Mouse (Mus musculus) lung, embryonic 16.5 days (tissue): ENCODE measurements around the gene Dnajc4. TPM values are rescaled to one million over a fixed set of nuclear protein-coding genes. Genes with fewer than 3 reads are reported as not detected.

Source experiments
- ATAC-seq: fragments of 200-750 bp; cut with Nextera tagmentation; 2 replicates; pipeline ENCODE4 v1.8.0; 2017; ENCODE audit warnings: low read depth, mild to moderate bottlenecking, moderate library complexity
- H3K27ac ChIP-seq: fragments of 300-500 bp; sonication (generic); 2 replicates; pipeline ENCODE4 v1.5.1; 2014; ENCODE audit warnings: mild to moderate bottlenecking, control low read depth, low read length
- H3K27me3 ChIP-seq: fragments of 300-500 bp; sonication (generic); 2 replicates; pipeline ENCODE4 v1.6.1; 2014; ENCODE audit warnings: low read depth, low read length, mixed read lengths; ENCODE audit not compliant: control insufficient read depth, insufficient read depth
- H3K36me3 ChIP-seq: fragments of 300-500 bp; sonication (generic); 2 replicates; pipeline ENCODE4 v1.6.1; 2014; ENCODE audit warnings: low read length; ENCODE audit not compliant: control insufficient read depth, insufficient read depth
- H3K4me1 ChIP-seq: fragments of 300-500 bp; sonication (generic); replicated peaks from 2 replicates; pipeline ENCODE4 v1.6.1; 2014; ENCODE audit warnings: low read length, mixed read lengths; ENCODE audit not compliant: control insufficient read depth, insufficient read depth
- H3K4me2 ChIP-seq: fragments of 300-500 bp; sonication (generic); 2 replicates; pipeline ENCODE4 v1.6.1; 2014; ENCODE audit warnings: low read depth, low read length, control low read depth
- H3K4me3 ChIP-seq: fragments of 300-500 bp; sonication (generic); 2 replicates; pipeline ENCODE4 v1.5.1; 2014; ENCODE audit warnings: mild to moderate bottlenecking, low read length, control low read depth
- H3K9ac ChIP-seq: fragments of 300-500 bp; sonication (generic); 2 replicates; pipeline ENCODE4 v1.6.1; 2014; ENCODE audit warnings: low read length, control low read depth
- H3K9me3 ChIP-seq: fragments of 300-500 bp; sonication (generic); 2 replicates; pipeline ENCODE4 v1.6.1; 2016; ENCODE audit warnings: low read length; ENCODE audit not compliant: control insufficient read depth
- WGBS: fragments of 180-500 bp; shearing (Covaris S2); extraction: QIAGEN DNeasy Blood & Tissue Kit; methylation state at CpG from one replicate; pipeline ENCODE4 v1.1.7; 2014; 5-methylcytosine and 5-hydroxymethylcytosine counted together
- polyA plus RNA-seq: library from polyadenylated mRNA; unstranded; fragments of >200 nt; fragmentation: Nextera tagmentation; extraction: Ambion mirVana; gene quantifications from 2 replicates; pipeline ENCODE4 v1.2.1, GENCODE M21; 2015

Dnajc4 gene
- polyA plus RNA-seq, 1 experiment from 2014 or later = 26.4 TPM

- Histone ChIP-seq H3K36me3 (no peaks in the 10 kb centered on the region), H3K27me3 (no peaks in the 10 kb centered on the region), H3K27ac (no peak overlapping the region), H3K4me2 (no peak overlapping the region), H3K9ac (no peak overlapping the region), H3K4me1 (peaks cover 34% of the 10 kb centered on the region), H3K4me3 (no peak overlapping the region), H3K9me3 (no peaks in the 10 kb centered on the region)
- 33% methylated on average over 6 of the region's 6 CpGs for WGBS
- no peak for ATAC-seq
These were observed 20.7 kb downstream of the Dnajc4 start for GRCm38 (mm10) chr19:6971644-6972043.

DNA sequence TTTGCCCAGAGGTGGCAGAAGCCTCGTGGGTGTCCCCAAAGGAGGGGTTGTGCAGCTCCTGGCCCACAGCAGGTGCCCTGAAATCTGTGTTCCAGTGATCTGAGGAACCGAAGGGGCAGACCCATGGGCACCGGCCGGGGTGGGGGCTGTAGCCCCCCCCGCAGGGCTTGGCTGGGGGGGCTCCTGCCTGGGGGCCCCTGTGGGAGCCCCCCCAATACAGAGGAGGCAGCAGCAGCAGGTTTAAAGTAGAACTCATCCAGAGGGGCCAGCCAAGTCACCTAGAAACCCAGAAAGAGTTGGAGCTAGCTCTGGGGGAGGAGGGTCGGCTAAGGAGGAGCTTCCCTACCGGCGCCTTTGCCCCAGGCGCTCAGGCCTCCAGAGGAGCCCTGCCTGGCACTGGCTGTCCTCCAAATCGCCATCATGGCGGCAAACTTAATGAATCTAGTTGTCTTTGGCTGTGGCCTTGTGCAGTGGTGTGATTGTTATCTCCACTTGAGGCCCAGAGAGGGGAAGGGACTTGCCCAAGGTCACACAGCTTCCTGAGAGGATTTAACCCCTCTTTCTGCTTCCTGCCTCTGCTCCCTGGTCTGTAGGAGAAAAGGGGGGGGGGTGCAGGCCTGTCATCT is 21.8 kb downstream of the Dnajc4 start:
- no peak overlapping the region; the same call in 1 of the 2 replicates for H3K27ac ChIP-seq

GRCm38 (mm10) chr19:6969665-6970381 is 22.5 kb downstream of the Dnajc4 start:
- peaks cover 24% of the 10 kb centered on the region for H3K4me1 ChIP-seq
- 0 out of 2 replicates have a peak overlapping the region, but pooled peaks have one; percentile 43 for H3K27ac ChIP-seq
- H3K9ac ChIP-seq = peak overlapping the region; percentile 87
- ATAC-seq = peak; percentile 82
- peak overlapping the region; percentile 77 for H3K4me3 ChIP-seq
- peak overlapping the region; percentile 79 for H3K4me2 ChIP-seq
- no peaks in the 10 kb centered on the region for H3K9me3 ChIP-seq
- H3K27me3 ChIP-seq = no peaks in the 10 kb centered on the region
- H3K36me3 ChIP-seq = peaks cover 13% of the 10 kb centered on the region
- WGBS = 1% methylated on average over 52 of the region's 55 CpGs

More for the DNA sequence above, 21.8 kb downstream of the Dnajc4 start:
- H3K27me3 ChIP-seq = no peaks in the 10 kb centered on the region
- H3K4me1 ChIP-seq = peaks cover 24% of the 10 kb centered on the region
- peaks cover 8% of the 10 kb centered on the region for H3K36me3 ChIP-seq
- no peak for ATAC-seq
- H3K9ac ChIP-seq = peak overlapping the region; percentile 55
- no peak overlapping the region; the same call in 1 of the 2 replicates for H3K4me3 ChIP-seq
- 21% methylated on average over 11 of the region's 11 CpGs for WGBS
- H3K9me3 ChIP-seq = no peaks in the 10 kb centered on the region
- H3K4me2 ChIP-seq = peak overlapping the region; percentile 79

DNA sequence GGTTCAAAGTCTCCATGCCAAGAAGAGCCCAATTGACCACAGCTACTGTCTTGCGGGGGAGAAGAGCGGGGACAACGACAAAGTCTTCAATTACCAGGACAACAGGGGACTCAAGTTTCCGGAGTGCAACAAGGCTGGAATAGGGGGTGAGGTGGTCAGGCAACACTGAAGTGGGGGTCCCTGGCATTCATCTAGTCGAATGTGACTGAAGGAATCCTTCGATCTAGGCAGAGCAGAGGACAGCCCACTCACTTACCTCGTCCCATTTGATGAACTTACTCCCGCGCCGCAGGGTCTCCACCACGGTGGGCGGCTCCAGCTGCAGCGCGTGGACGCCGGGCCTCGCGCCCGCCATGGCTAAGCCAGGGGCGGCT is 23.1 kb downstream of the Dnajc4 start:
- ATAC-seq = no peak; the same call in 1 of the 2 replicates
- peaks cover 24% of the 10 kb centered on the region for H3K4me1 ChIP-seq

DNA sequence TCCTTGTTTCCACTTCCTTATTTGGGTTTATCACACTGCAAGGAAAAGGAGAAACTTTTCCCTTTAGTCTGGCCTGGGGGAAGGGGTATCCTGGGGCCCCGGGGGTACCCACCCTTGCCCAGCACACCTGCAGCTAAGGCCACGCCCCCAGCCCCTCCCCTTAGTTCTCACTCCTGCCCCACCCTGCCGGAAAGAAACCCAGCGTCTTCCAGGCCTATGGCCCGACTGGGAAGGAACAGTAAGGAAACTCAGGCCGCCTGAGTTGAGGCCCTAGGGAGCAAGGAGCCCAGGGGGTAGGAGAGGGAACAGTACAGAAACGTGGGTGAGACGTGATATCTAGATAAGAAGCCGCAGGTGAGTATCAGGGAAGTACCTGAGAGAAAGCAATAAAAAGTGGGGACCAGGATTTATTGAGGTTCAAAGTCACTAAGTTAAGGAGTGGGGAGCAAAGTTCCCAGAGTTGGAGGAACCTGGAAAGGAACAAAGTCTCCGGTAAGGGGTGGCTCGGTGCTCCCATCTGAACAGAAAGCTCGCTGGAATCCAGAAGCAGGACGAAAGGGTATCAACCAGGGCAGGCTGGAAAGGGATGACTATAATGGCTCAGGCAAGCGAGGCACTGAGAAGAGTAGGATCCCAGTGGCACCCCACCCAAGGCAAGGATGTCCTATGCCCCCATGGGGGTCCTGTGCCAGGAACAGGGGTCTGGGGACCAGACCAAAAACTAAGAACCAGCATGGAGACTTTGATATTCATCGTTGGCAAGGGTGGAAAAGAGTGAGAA is 23.7 kb downstream of the Dnajc4 start:
- WGBS = 5% methylated on average over 15 of the region's 15 CpGs
- Histone ChIP-seq H3K27ac (peak overlapping the region; percentile 30; the same call in 1 of the 2 replicates), H3K4me1 (peaks cover 21% of the 10 kb centered on the region), H3K4me2 (peak overlapping the region; percentile 79), H3K4me3 (peak overlapping the region; percentile 77), H3K36me3 (peaks cover 20% of the 10 kb centered on the region), H3K9ac (peak overlapping the region; percentile 87), H3K27me3 (no peaks in the 10 kb centered on the region), H3K9me3 (no peaks in the 10 kb centered on the region)
- ATAC-seq = peak; percentile 10

More for the DNA sequence above, 23.1 kb downstream of the Dnajc4 start:
- 0% methylated on average over 20 of the region's 20 CpGs for WGBS
- H3K4me2 ChIP-seq = peak overlapping the region; percentile 79
- H3K36me3 ChIP-seq = peaks cover 18% of the 10 kb centered on the region
- H3K4me3 ChIP-seq = peak overlapping the region; percentile 77
- no peaks in the 10 kb centered on the region for H3K9me3 ChIP-seq
- H3K27me3 ChIP-seq = no peaks in the 10 kb centered on the region
- peak overlapping the region; percentile 87 for H3K9ac ChIP-seq
- H3K27ac ChIP-seq = 0 out of 2 replicates have a peak overlapping the region, but pooled peaks have one; percentile 43

GRCm38 (mm10) chr19:6956461-6956860 is 35.9 kb downstream of the Dnajc4 start:
- peaks cover 46% of the 10 kb centered on the region for H3K36me3 ChIP-seq
- no peak for ATAC-seq
- no peaks in the 10 kb centered on the region for H3K9me3 ChIP-seq
- H3K4me2 ChIP-seq = no peak overlapping the region
- no peak overlapping the region for H3K27ac ChIP-seq
- H3K4me1 ChIP-seq = peaks cover 14% of the 10 kb centered on the region
- no peak overlapping the region for H3K4me3 ChIP-seq
- no peak overlapping the region for H3K9ac ChIP-seq
- 87% methylated on average over 10 of the region's 10 CpGs for WGBS
- no peaks in the 10 kb centered on the region for H3K27me3 ChIP-seq

DNA sequence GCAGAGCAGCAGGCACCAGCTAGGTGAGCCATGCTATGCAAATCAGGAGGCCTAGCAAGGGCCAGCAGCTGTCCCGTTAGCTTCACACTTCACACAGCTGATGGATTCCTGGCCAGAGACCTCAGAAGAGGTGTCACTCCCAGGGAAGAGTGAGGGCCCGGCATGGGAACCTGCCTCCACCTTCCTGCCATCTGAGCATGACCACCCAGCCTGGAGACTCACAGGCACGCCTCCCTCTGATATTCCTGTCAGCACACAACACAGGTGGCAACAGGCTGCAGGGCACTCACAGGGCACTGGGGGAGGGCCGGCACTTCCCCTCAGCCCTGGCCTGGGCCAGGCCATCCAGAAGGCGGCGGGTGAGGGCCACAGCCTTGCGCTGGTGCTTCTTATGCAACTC is 36.9 kb downstream of the Dnajc4 start:
- no peak overlapping the region for H3K9ac ChIP-seq
- no peak overlapping the region for H3K4me2 ChIP-seq
- no peaks in the 10 kb centered on the region for H3K9me3 ChIP-seq
- ATAC-seq = no peak
- H3K4me3 ChIP-seq = no peak overlapping the region
- H3K27me3 ChIP-seq = no peaks in the 10 kb centered on the region
- H3K4me1 ChIP-seq = peaks cover 14% of the 10 kb centered on the region
- H3K36me3 ChIP-seq = peaks cover 46% of the 10 kb centered on the region
- WGBS = 69% methylated on average over 7 of the region's 7 CpGs
- no peak overlapping the region for H3K27ac ChIP-seq

GRCm38 (mm10) chr19:6954046-6954445 is 38.3 kb downstream of the Dnajc4 start:
- Histone ChIP-seq H3K27ac (no peak overlapping the region), H3K9me3 (no peaks in the 10 kb centered on the region), H3K27me3 (no peaks in the 10 kb centered on the region), H3K4me1 (peaks cover 21% of the 10 kb centered on the region), H3K9ac (no peak overlapping the region), H3K4me3 (no peak overlapping the region), H3K4me2 (no peak overlapping the region), H3K36me3 (peaks cover 34% of the 10 kb centered on the region)
- ATAC-seq = no peak
- 48% methylated on average over 9 of the region's 9 CpGs for whole genome bisulfite sequencing

DNA sequence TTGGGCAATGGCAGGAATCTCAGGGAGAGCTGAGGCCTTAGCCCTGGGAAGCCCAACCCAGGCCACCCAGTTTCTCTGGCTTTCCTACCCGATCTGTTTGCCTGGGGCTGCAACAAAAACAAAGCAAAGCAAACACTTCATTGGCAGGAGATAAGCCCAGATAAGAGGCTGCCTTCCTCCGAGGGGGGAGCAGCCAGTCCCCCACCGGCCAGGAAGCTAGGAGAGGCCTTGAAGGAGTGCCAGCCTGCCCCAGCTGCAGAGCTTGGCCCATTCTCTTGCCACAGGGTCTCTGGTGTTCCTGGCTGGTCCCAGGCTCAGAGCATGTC is 39.7 kb downstream of the Dnajc4 start:
- ATAC-seq = peak; percentile 13

More for the DNA sequence above, 39.7 kb downstream of the Dnajc4 start:
- H3K4me2 ChIP-seq = peak overlapping the region; percentile 88
- H3K27me3 ChIP-seq = no peaks in the 10 kb centered on the region
- no peaks in the 10 kb centered on the region for H3K9me3 ChIP-seq
- peak overlapping the region; percentile 68 for H3K4me3 ChIP-seq
- 1% methylated on average over 3 of the region's 3 CpGs for WGBS
- H3K4me1 ChIP-seq = peaks cover 21% of the 10 kb centered on the region
- peaks cover 21% of the 10 kb centered on the region for H3K36me3 ChIP-seq
- peak overlapping the region; percentile 99 for H3K27ac ChIP-seq
- H3K9ac ChIP-seq = peak overlapping the region; percentile 84
